Mouse (Mus musculus) lung, embryonic 16.5 days (tissue): ENCODE data around the gene Ypel3. TPM values are rescaled to one million over a fixed set of nuclear protein-coding genes. Genes with fewer than 3 reads are reported as not detected.
A peak's percentile ranks its signal among the peaks of the same experiment; 100 is the strongest.

Source experiments
- ATAC-seq: fragments of 200-750 bp; cut with Nextera tagmentation; 2 replicates; pipeline ENCODE4 v1.8.0; 2017; ENCODE audit warnings: low read depth, mild to moderate bottlenecking, moderate library complexity
- H3K27ac ChIP-seq: fragments of 300-500 bp; sonication (generic); 2 replicates; pipeline ENCODE4 v1.5.1; 2014; ENCODE audit warnings: mild to moderate bottlenecking, control low read depth, low read length
- H3K27me3 ChIP-seq: fragments of 300-500 bp; sonication (generic); 2 replicates; pipeline ENCODE4 v1.6.1; 2014; ENCODE audit warnings: low read depth, low read length, mixed read lengths; ENCODE audit not compliant: control insufficient read depth, insufficient read depth
- H3K36me3 ChIP-seq: fragments of 300-500 bp; sonication (generic); 2 replicates; pipeline ENCODE4 v1.6.1; 2014; ENCODE audit warnings: low read length; ENCODE audit not compliant: control insufficient read depth, insufficient read depth
- H3K4me1 ChIP-seq: fragments of 300-500 bp; sonication (generic); replicated peaks from 2 replicates; pipeline ENCODE4 v1.6.1; 2014; ENCODE audit warnings: low read length, mixed read lengths; ENCODE audit not compliant: control insufficient read depth, insufficient read depth
- H3K4me2 ChIP-seq: fragments of 300-500 bp; sonication (generic); 2 replicates; pipeline ENCODE4 v1.6.1; 2014; ENCODE audit warnings: low read depth, low read length, control low read depth
- H3K4me3 ChIP-seq: fragments of 300-500 bp; sonication (generic); 2 replicates; pipeline ENCODE4 v1.5.1; 2014; ENCODE audit warnings: mild to moderate bottlenecking, low read length, control low read depth
- H3K9ac ChIP-seq: fragments of 300-500 bp; sonication (generic); 2 replicates; pipeline ENCODE4 v1.6.1; 2014; ENCODE audit warnings: low read length, control low read depth
- H3K9me3 ChIP-seq: fragments of 300-500 bp; sonication (generic); 2 replicates; pipeline ENCODE4 v1.6.1; 2016; ENCODE audit warnings: low read length; ENCODE audit not compliant: control insufficient read depth
- WGBS: fragments of 180-500 bp; shearing (Covaris S2); extraction: QIAGEN DNeasy Blood & Tissue Kit; methylation state at CpG from one replicate; pipeline ENCODE4 v1.1.7; 2014; 5-methylcytosine and 5-hydroxymethylcytosine counted together
- polyA plus RNA-seq: library from polyadenylated mRNA; unstranded; fragments of >200 nt; fragmentation: Nextera tagmentation; extraction: Ambion mirVana; gene quantifications from 2 replicates; pipeline ENCODE4 v1.2.1, GENCODE M21; 2015

Ypel3 gene
- polyA plus RNA-seq, 1 experiment from 2014 or later = 111 TPM

GRCm38 (mm10) chr7:126761529-126762067 is 15.2 kb upstream of the Ypel3 start:
- Histone ChIP-seq H3K27ac (peak overlapping the region; percentile 98), H3K9me3 (no peaks in the 10 kb centered on the region), H3K9ac (peak overlapping the region; percentile 93), H3K36me3 (peaks cover 23% of the 10 kb centered on the region), H3K27me3 (no peaks in the 10 kb centered on the region), H3K4me2 (peak overlapping the region; percentile 80), H3K4me3 (peak overlapping the region; percentile 86; the same call in 1 of the 2 replicates), H3K4me1 (peaks cover 24% of the 10 kb centered on the region)
- ATAC-seq = no peak
- 42% methylated on average over 6 of the region's 6 CpGs for WGBS

DNA sequence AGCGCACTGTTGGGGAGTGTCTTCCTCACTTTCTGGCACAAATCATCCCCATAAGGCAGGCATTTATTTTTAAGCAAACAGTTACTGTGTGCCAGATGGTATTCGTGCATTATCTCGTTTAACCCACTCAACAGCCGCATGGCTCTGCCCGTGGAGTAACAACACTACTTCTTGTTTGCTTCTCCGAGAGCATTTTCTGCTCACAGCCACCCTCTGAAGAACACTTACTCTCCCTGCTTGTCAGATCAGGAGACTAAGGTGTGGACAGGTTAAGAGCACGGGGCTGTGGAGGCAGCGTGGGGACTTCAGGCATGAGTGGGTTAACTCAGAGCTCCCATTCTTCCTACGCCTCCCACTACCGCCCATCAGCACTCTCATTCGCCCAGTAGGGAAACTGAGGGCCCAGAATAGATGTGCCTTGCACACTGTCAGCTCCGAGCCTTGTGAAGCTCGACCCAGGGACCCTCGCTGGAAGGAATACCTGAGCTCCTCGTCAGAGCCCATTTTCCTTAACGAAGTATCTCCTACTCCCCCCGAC is 14.2 kb upstream of the Ypel3 start:
- no peak for ATAC-seq
- peak overlapping the region; percentile 98; the same call in 1 of the 2 replicates for H3K27ac ChIP-seq
- no peaks in the 10 kb centered on the region for H3K27me3 ChIP-seq
- H3K4me3 ChIP-seq = no peak overlapping the region
- 43% methylated on average over 17 of the region's 17 CpGs for WGBS
- peaks cover 24% of the 10 kb centered on the region for H3K4me1 ChIP-seq
- peak overlapping the region; percentile 9; the same call in 1 of the 2 replicates for H3K4me2 ChIP-seq
- H3K36me3 ChIP-seq = peaks cover 31% of the 10 kb centered on the region
- H3K9me3 ChIP-seq = no peaks in the 10 kb centered on the region
- H3K9ac ChIP-seq = peak overlapping the region; percentile 40

DNA sequence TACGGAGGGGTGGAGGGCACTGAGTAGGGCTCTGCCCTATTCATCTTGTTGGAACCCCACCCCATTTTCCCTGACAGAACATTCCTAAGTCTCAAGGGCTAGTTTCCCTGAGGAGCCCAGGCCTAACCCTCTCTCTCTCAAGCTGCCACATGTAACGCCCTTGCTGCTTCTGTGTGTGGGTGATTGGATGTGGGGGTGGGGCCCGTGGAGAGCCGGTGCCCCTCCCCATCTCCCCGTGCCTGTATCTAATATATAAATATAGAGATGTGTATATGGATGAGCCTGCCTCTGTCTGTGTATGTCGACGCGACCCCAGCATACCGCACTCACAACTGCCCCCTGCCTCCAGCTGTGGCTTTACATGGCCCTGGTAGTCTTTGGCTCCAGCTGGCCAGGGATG is 11.2 kb upstream of the Ypel3 start:
- ATAC-seq = no peak
- 68% methylated on average over 9 of the region's 9 CpGs for WGBS
- H3K9ac ChIP-seq = no peak overlapping the region
- H3K27ac ChIP-seq = no peak overlapping the region
- no peak overlapping the region for H3K4me2 ChIP-seq
- H3K4me3 ChIP-seq = no peak overlapping the region
- no peaks in the 10 kb centered on the region for H3K27me3 ChIP-seq
- H3K9me3 ChIP-seq = no peaks in the 10 kb centered on the region
- H3K36me3 ChIP-seq = peaks cover 52% of the 10 kb centered on the region
- peaks cover 23% of the 10 kb centered on the region for H3K4me1 ChIP-seq

GRCm38 (mm10) chr7:126766201-126766600 is 10.6 kb upstream of the Ypel3 start, which contains the start of gene Gdpd3:
TSS of gene Gdpd3 (plus strand) at chr7:126766334.
- Histone ChIP-seq H3K9ac (no peak within 1 kb of the TSS), H3K9me3 (no peaks in the 10 kb centered on the region), H3K27me3 (no peaks in the 10 kb centered on the region), H3K4me2 (no peak within 1 kb of the TSS), H3K27ac (no peak within 1 kb of the TSS), H3K36me3 (peaks cover 55% of the 10 kb centered on the region), H3K4me3 (no peak within 1 kb of the TSS), H3K4me1 (peaks cover 16% of the 10 kb centered on the region)
- ATAC-seq = peak; percentile 31; the same call in 1 of the 2 replicates
- 87% methylated on average over 16 of the region's 16 CpGs for WGBS

DNA sequence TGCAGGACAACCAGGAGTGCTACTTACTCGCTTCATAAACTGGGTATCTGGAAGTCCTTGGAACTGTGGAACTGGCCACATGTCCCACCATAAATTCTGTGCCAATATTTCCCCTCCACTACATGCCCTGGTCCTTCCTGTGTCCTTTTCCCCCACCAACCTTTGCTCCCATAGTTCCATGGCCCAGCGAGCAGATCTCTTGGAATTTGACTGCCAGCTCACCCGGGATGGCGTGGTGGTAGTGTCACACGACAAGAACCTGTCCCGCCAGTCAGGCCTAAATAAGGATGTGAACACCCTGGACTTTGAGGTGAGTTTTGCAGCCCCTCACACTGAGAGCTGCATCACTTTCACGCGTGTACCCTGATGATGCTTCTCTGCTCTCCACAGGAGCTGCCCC is 9.8 kb upstream of the Ypel3 start:
- ATAC-seq = no peak
- H3K4me1 ChIP-seq = peaks cover 8% of the 10 kb centered on the region
- H3K27ac ChIP-seq = no peak overlapping the region
- peaks cover 55% of the 10 kb centered on the region for H3K36me3 ChIP-seq
- no peaks in the 10 kb centered on the region for H3K9me3 ChIP-seq
- 83% methylated on average over 8 of the region's 8 CpGs for WGBS
- H3K27me3 ChIP-seq = no peaks in the 10 kb centered on the region
- no peak overlapping the region for H3K4me2 ChIP-seq
- no peak overlapping the region for H3K4me3 ChIP-seq
- no peak overlapping the region for H3K9ac ChIP-seq

GRCm38 (mm10) chr7:126770784-126771183 is 6.0 kb upstream of the Ypel3 start:
- no peak overlapping the region for H3K4me3 ChIP-seq
- H3K9ac ChIP-seq = no peak overlapping the region
- H3K27me3 ChIP-seq = no peaks in the 10 kb centered on the region
- H3K4me2 ChIP-seq = no peak overlapping the region
- no peak for ATAC-seq
- no peaks in the 10 kb centered on the region for H3K9me3 ChIP-seq
- WGBS = 80% methylated on average over 12 of the region's 12 CpGs
- H3K36me3 ChIP-seq = peaks cover 36% of the 10 kb centered on the region
- H3K4me1 ChIP-seq = peaks cover 4% of the 10 kb centered on the region
- H3K27ac ChIP-seq = no peak overlapping the region

DNA sequence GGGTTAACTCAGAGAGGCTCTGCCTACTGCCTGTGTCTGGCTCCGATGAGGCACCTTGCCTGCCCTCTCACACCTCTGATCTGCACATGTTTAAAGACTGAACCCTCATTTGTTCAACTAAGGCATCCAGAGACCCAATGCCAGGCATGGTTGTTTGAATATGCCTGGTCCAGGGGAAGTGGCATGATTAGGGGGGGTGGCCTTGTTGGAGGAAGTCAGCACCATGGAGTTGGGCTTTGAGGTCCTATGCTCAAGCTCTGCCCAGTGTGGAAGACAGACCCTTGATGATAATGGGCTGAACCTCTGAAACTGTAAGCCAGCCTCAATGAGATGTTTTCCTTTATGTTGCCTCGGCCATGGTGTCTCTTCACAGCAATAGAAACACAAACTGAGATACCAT is 3.4 kb upstream of the Ypel3 start:
- WGBS = 83% methylated on average over 2 of the region's 2 CpGs
- no peak overlapping the region for H3K4me2 ChIP-seq
- H3K9me3 ChIP-seq = no peaks in the 10 kb centered on the region
- no peak overlapping the region for H3K4me3 ChIP-seq
- H3K27me3 ChIP-seq = no peaks in the 10 kb centered on the region
- H3K27ac ChIP-seq = no peak overlapping the region
- H3K4me1 ChIP-seq = peaks cover 20% of the 10 kb centered on the region
- peaks cover 19% of the 10 kb centered on the region for H3K36me3 ChIP-seq
- H3K9ac ChIP-seq = no peak overlapping the region
- ATAC-seq = no peak

GRCm38 (mm10) chr7:126774463-126774862 is 2.3 kb upstream of the Ypel3 start:
- H3K36me3 ChIP-seq = peaks cover 16% of the 10 kb centered on the region
- 66% methylated on average over 2 of the region's 2 CpGs for WGBS
- no peak overlapping the region for H3K27ac ChIP-seq
- H3K9me3 ChIP-seq = no peaks in the 10 kb centered on the region
- H3K9ac ChIP-seq = no peak overlapping the region
- no peak overlapping the region for H3K4me2 ChIP-seq
- H3K4me1 ChIP-seq = peaks cover 20% of the 10 kb centered on the region
- ATAC-seq = no peak
- H3K27me3 ChIP-seq = no peaks in the 10 kb centered on the region
- no peak overlapping the region for H3K4me3 ChIP-seq

DNA sequence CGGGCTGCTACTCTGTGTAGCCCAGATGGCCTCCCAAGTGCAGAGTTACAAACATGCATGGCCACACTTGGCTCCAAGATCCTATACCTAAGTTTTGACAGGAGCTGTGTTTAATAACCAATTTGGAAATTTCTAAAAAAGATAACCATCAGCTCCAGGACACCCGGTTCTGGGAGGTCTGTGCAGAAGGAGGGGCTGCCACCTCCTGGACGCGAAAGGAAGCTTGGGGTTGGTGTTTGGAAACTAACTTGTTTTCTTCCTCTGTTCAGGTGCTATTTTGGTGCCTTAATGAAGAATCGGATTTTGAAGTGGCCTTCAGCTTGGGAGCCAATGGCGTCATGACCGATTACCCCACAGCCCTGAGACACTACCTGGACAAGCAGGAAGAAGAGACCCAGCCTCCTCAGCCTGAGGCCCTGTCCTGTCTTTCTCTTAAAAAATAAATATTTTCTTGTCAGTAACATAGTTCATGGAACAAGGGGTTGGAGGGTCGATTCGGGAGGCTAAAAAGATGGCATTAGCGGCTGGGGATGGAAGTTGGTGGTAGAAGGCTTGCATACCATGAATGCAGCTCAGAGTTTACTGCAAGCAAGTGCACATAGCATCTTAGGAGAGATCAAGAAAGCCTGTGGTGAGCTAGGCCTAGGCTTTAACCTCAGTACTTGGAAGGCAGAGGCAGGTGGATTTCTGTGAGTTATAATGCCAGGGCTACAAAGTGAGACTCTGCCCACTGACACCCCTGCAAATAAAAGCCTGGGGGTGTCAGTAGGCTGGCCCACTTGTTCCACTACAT is 1.4 kb upstream of the Ypel3 start:
- no peak overlapping the region for H3K4me3 ChIP-seq
- no peaks in the 10 kb centered on the region for H3K27me3 ChIP-seq
- H3K27ac ChIP-seq = peak overlapping the region; percentile 94
- H3K4me2 ChIP-seq = peak overlapping the region; percentile 93; the same call in 1 of the 2 replicates
- ATAC-seq = no peak
- H3K4me1 ChIP-seq = peaks cover 29% of the 10 kb centered on the region
- peak overlapping the region; percentile 92 for H3K9ac ChIP-seq
- no peaks in the 10 kb centered on the region for H3K9me3 ChIP-seq
- peaks cover 11% of the 10 kb centered on the region for H3K36me3 ChIP-seq
- 73% methylated on average over 10 of the region's 10 CpGs for WGBS
